Mouse (Mus musculus) left cerebral cortex, postnatal 36 days (tissue): ENCODE data around the gene Usp28. TPM values are rescaled to one million over a fixed set of nuclear protein-coding genes. Genes with fewer than 3 reads are reported as not detected.

Experiments used
- DNase-seq, 2 experiments: peaks; one replicate each; pipeline ENCODE4 v3.0.0; 2021 to 2022; ENCODE audit warnings: low spot score in 2 of 2, mixed read lengths in 1 of 2
- intact Hi-C: fragments of 180-260 bp; cut with DNase I; formaldehyde crosslinking; loops from one replicate; pipeline ENCODE4 v1.15.1; 2025
- total RNA-seq, 2 experiments: library from RNA; stranded (reverse); gene quantifications; 2 replicates each; pipeline ENCODE4 v1.2.3; 2021

Gene Usp28
- total RNA-seq, 2 experiments from 2014 or later: 35.6 to 52.3 TPM

GRCm38 (mm10) chr9:48995735-48996134, 10.6 kb downstream of the Usp28 start:
- intact Hi-C loops: no loop called here
- no peak for DNase-seq

- intact Hi-C loops: no loop called here
Observed at GRCm38 (mm10) chr9:48999256-48999655, 14.1 kb downstream of the Usp28 start.

GRCm38 (mm10) chr9:49015824-49016223, 30.6 kb downstream of the Usp28 start:
- DNase-seq: no peak
- intact Hi-C loops: no loop called here

More at GRCm38 (mm10) chr9:48999256-48999655, 14.1 kb downstream of the Usp28 start:
- no peak for DNase-seq

- intact Hi-C loops: no loop called here
- DNase-seq: no peak
Observed at GRCm38 (mm10) chr9:49021289-49021688, 36.1 kb downstream of the Usp28 start.

- intact Hi-C loops: no loop called here
- no peak for DNase-seq
Observed at GRCm38 (mm10) chr9:49023956-49024355, 38.8 kb downstream of the Usp28 start.

- intact Hi-C loops: no loop called here
- no peak for DNase-seq
Observed at GRCm38 (mm10) chr9:49024529-49024928, 39.4 kb downstream of the Usp28 start.

GRCm38 (mm10) chr9:49034764-49035163, 49.6 kb downstream of the Usp28 start:
- peak; percentile 8 to 19 for DNase-seq
- intact Hi-C loops: no loop called here

GRCm38 (mm10) chr9:49050901-49051300, 65.7 kb downstream of the Usp28 start:
- intact Hi-C loops: loop anchor here (5.0 kb wide), 1 partner anchor 404 kb away; no protein-coding TSS in a partner anchor
- no peak for DNase-seq

GRCm38 (mm10) chr9:49051349-49051748, 66.2 kb downstream of the Usp28 start:
- intact Hi-C loops: loop anchor here (5.0 kb wide), 1 partner anchor 404 kb away; no protein-coding TSS in a partner anchor

GRCm38 (mm10) chr9:49054028-49054427, 68.9 kb downstream of the Usp28 start:
- intact Hi-C loops: loop anchor here (5.0 kb wide), 1 partner anchor 407 kb away; no protein-coding TSS in a partner anchor
- no peak for DNase-seq

More at GRCm38 (mm10) chr9:49051349-49051748, 66.2 kb downstream of the Usp28 start:
- peak; percentile 35 to 54 for DNase-seq

- intact Hi-C loops: no loop called here
- DNase-seq: peak; percentile 93 to 96
Observed at GRCm38 (mm10) chr9:49055333-49056205, 70.4 kb downstream of the Usp28 start, which contains the start of gene Zw10. Gene Zw10, plus strand, starts transcription at chr9:49055613.

- intact Hi-C loops: no loop called here
- DNase-seq: no peak
Observed at GRCm38 (mm10) chr9:49076847-49077246, 91.7 kb downstream of the Usp28 start.

GRCm38 (mm10) chr9:49081107-49081506, 95.9 kb downstream of the Usp28 start, which contains the start of gene Tmprss5:
Gene Tmprss5, plus strand, starts transcription at chr9:49081260.
- intact Hi-C loops: loop anchor here (1.0 to 10.0 kb wide), 3 partner anchors 166 to 1364 kb away; no protein-coding TSS in a partner anchor
- DNase-seq: no peak

- intact Hi-C loops: loop anchor here (1.0 to 10.0 kb wide), 3 partner anchors 166 to 1363 kb away; no protein-coding TSS in a partner anchor
- peak; percentile 63 to 76 for DNase-seq
Observed at GRCm38 (mm10) chr9:49081561-49081960, 96.4 kb downstream of the Usp28 start.

- intact Hi-C loops: loop anchor here (10.0 kb wide), 1 partner anchor 1357 kb away; no protein-coding TSS in a partner anchor
- DNase-seq: no peak
Observed at GRCm38 (mm10) chr9:49087317-49087716, 102.1 kb downstream of the Usp28 start.

Other genes with a start within 250 kb of the Usp28 start
- 10 to 100 TPM; 75.1 to 93.6 TPM for gene Zbtb16, start 149.2 kb upstream of the Usp28 start, total RNA-seq
- 1 to 10 TPM; 7.4 to 7.8 TPM for gene Htr3a, start 74.3 kb upstream of the Usp28 start, total RNA-seq
- not detected for gene Htr3b, start 20.4 kb upstream of the Usp28 start, total RNA-seq
- gene Zw10, start 70.2 kb downstream of the Usp28 start, total RNA-seq: 10 to 100 TPM; 14.1 to 19.6 TPM
- gene Tmprss5, start 95.9 kb downstream of the Usp28 start, total RNA-seq: under 1 TPM; 0.39 to 0.54 TPM